Mouse (Mus musculus): ENCODE results near the gene Olfr93. TPM values are rescaled to one million over a fixed set of nuclear protein-coding genes. Genes with fewer than 3 reads are reported as not detected.

The Olfr93 gene
- not detected in 2 replicates for polyA plus RNA-seq (2012; ENCODE audit: low replicate concordance)

GRCm38 (mm10) chr17:37161394-37161793 is at the start of gene Olfr93:
Olfr93 (minus strand) TSS chr17:37161494.

GRCm38 (mm10) chr17:37200894-37201293 is 39.6 kb upstream of the Olfr93 start, which contains the start of gene Olfr94:
Olfr94 (minus strand) TSS chr17:37200994.

GRCm38 (mm10) chr17:37193656-37194055 is 32.4 kb upstream of the Olfr93 start, which contains the start of gene Ubd:
Ubd (plus strand) TSS chr17:37193892.

GRCm38 (mm10) chr17:37119988-37120387 is 41.3 kb downstream of the Olfr93 start, which contains the start of gene Olfr92:
Olfr92 (minus strand) TSS chr17:37120088.

GRCm38 (mm10) chr17:37098178-37098577 is 63.1 kb downstream of the Olfr93 start, which contains the start of gene Olfr91:
Olfr91 (minus strand) TSS chr17:37098278.

Other genes with a start within 250 kb of the Olfr93 start
- 0.12 and 0.76 TPM in 2 replicates for gene Rnf39, start 218.6 kb downstream of the Olfr93 start, polyA plus RNA-seq (2012; ENCODE audit: low replicate concordance)
- gene Ppp1r11, start 209.8 kb downstream of the Olfr93 start, polyA plus RNA-seq (2012; ENCODE audit: low replicate concordance) = 69.5 and 387 TPM in 2 replicates
- gene Znrd1, start 202.9 kb downstream of the Olfr93 start, polyA plus RNA-seq (2012; ENCODE audit: low replicate concordance) = 3.8 and 12.0 TPM in 2 replicates
- gene Znrd1as, start 202.9 kb downstream of the Olfr93 start, polyA plus RNA-seq (2012; ENCODE audit: low replicate concordance) = 0.94 TPM in 1 of 2 replicates, not detected in the other
- not detected in 2 replicates for gene 2410137M14Rik, start 180.3 kb downstream of the Olfr93 start, polyA plus RNA-seq (2012; ENCODE audit: low replicate concordance)
- 0.10 and 0.42 TPM in 2 replicates for gene H2-M5, start 172.0 kb downstream of the Olfr93 start, polyA plus RNA-seq (2012; ENCODE audit: low replicate concordance)
- 0.12 and 0.34 TPM in 2 replicates for gene Zfp57, start 160.3 kb downstream of the Olfr93 start, polyA plus RNA-seq (2012; ENCODE audit: low replicate concordance)
- gene Mog, start 138.1 kb downstream of the Olfr93 start, polyA plus RNA-seq (2012; ENCODE audit: low replicate concordance) = 0.13 TPM in 1 of 2 replicates, not detected in the other
- gene Gabbr1, start 115.5 kb downstream of the Olfr93 start, polyA plus RNA-seq (2012; ENCODE audit: low replicate concordance) = 52.6 and 251 TPM in 2 replicates
- not detected in 2 replicates for gene Olfr90, start 73.0 kb downstream of the Olfr93 start, polyA plus RNA-seq (2012; ENCODE audit: low replicate concordance)
- not detected in 2 replicates for gene Olfr91, start 63.2 kb downstream of the Olfr93 start, polyA plus RNA-seq (2012; ENCODE audit: low replicate concordance)
- not detected in 2 replicates for gene Olfr92, start 41.4 kb downstream of the Olfr93 start, polyA plus RNA-seq (2012; ENCODE audit: low replicate concordance)
- gene Ubd, start 32.4 kb upstream of the Olfr93 start, polyA plus RNA-seq (2012; ENCODE audit: low replicate concordance) = 0.36 and 0.56 TPM in 2 replicates
- gene Olfr94, start 39.5 kb upstream of the Olfr93 start, polyA plus RNA-seq (2012; ENCODE audit: low replicate concordance) = not detected in 2 replicates
- gene Olfr95, start 51.6 kb upstream of the Olfr93 start, polyA plus RNA-seq (2012; ENCODE audit: low replicate concordance) = not detected in 2 replicates
- gene Olfr96, start 58.7 kb upstream of the Olfr93 start, polyA plus RNA-seq (2012; ENCODE audit: low replicate concordance) = not detected in 2 replicates
- gene Olfr97, start 75.8 kb upstream of the Olfr93 start, polyA plus RNA-seq (2012; ENCODE audit: low replicate concordance) = not detected in 2 replicates
- gene Olfr98, start 102.3 kb upstream of the Olfr93 start, polyA plus RNA-seq (2012; ENCODE audit: low replicate concordance) = not detected in 2 replicates
- 2.8 and 9.9 TPM in 2 replicates for gene H2-M3, start 108.7 kb upstream of the Olfr93 start, polyA plus RNA-seq (2012; ENCODE audit: low replicate concordance)
- gene Olfr99, start 122.0 kb upstream of the Olfr93 start, polyA plus RNA-seq (2012; ENCODE audit: low replicate concordance) = not detected in 2 replicates
- not detected in 2 replicates for gene Olfr101, start 142.8 kb upstream of the Olfr93 start, polyA plus RNA-seq (2012; ENCODE audit: low replicate concordance)
- not detected in 2 replicates for gene Olfr102, start 155.6 kb upstream of the Olfr93 start, polyA plus RNA-seq (2012; ENCODE audit: low replicate concordance)
- gene Olfr103, start 178.2 kb upstream of the Olfr93 start, polyA plus RNA-seq (2012; ENCODE audit: low replicate concordance) = not detected in 2 replicates
- gene Olfr104-ps, start 198.1 kb upstream of the Olfr93 start, polyA plus RNA-seq (2012; ENCODE audit: low replicate concordance) = not detected in 2 replicates
- gene Olfr105-ps, start 217.5 kb upstream of the Olfr93 start, polyA plus RNA-seq (2012; ENCODE audit: low replicate concordance) = not detected in 2 replicates
- gene Olfr106-ps, start 228.9 kb upstream of the Olfr93 start, polyA plus RNA-seq (2012; ENCODE audit: low replicate concordance) = not detected in 2 replicates
- gene Olfr107, start 237.7 kb upstream of the Olfr93 start, polyA plus RNA-seq (2012; ENCODE audit: low replicate concordance) = not detected in 2 replicates

Data from hematopoietic multipotent progenitor cell, adult 10-12 weeks (in vitro differentiated cells).